Mouse (Mus musculus): ENCODE data around the gene Bag3. TPM values are rescaled to one million over a fixed set of nuclear protein-coding genes. Genes with fewer than 3 reads are reported as not detected.
A peak's percentile ranks its signal among the peaks of the same experiment; 100 is the strongest.
"Not testable (repeated sequence)": the region's sequence is repeated elsewhere in the genome, so short reads cannot be mapped to it uniquely, and the experiment has no call there.

Bag3 gene
- polyA plus RNA-seq, 1 experiment: 6.3 TPM

- no peak for DNase-seq (ENCODE audit: extremely low spot score in 1 of 2, low spot score in 1 of 2)
Measured at GRCm38 (mm10) chr7:128563373-128563772, 40.0 kb downstream of the Bag3 start.

- DNase-seq (ENCODE audit: extremely low spot score in 1 of 2, low spot score in 1 of 2): no peak
Measured at GRCm38 (mm10) chr7:128566311-128566710, 42.9 kb downstream of the Bag3 start.

- DNase-seq (ENCODE audit: extremely low spot score in 1 of 2, low spot score in 1 of 2): no peak
Measured at GRCm38 (mm10) chr7:128567561-128568244, 44.3 kb downstream of the Bag3 start.

GRCm38 (mm10) chr7:128569429-128569828, 46.0 kb downstream of the Bag3 start:
- DNase-seq (ENCODE audit: extremely low spot score in 1 of 2, low spot score in 1 of 2): not testable (repeated sequence)

- DNase-seq (ENCODE audit: extremely low spot score in 1 of 2, low spot score in 1 of 2): no peak
Measured at GRCm38 (mm10) chr7:128569987-128570656, 46.7 kb downstream of the Bag3 start.

- DNase-seq (ENCODE audit: extremely low spot score in 1 of 2, low spot score in 1 of 2): not testable (repeated sequence)
Measured at GRCm38 (mm10) chr7:128570657-128571056, 47.2 kb downstream of the Bag3 start.

GRCm38 (mm10) chr7:128572030-128572429, 48.6 kb downstream of the Bag3 start:
- DNase-seq (ENCODE audit: extremely low spot score in 1 of 2, low spot score in 1 of 2): no peak

GRCm38 (mm10) chr7:128575211-128575610, 51.8 kb downstream of the Bag3 start:
- no peak for DNase-seq (ENCODE audit: extremely low spot score in 1 of 2, low spot score in 1 of 2)

GRCm38 (mm10) chr7:128575794-128576193, 52.4 kb downstream of the Bag3 start:
- DNase-seq (ENCODE audit: extremely low spot score in 1 of 2, low spot score in 1 of 2): no peak

- DNase-seq (ENCODE audit: extremely low spot score in 1 of 2, low spot score in 1 of 2): no peak
Measured at GRCm38 (mm10) chr7:128577607-128578006, 54.2 kb downstream of the Bag3 start.

GRCm38 (mm10) chr7:128578199-128578945, 55.0 kb downstream of the Bag3 start:
- no peak for DNase-seq (ENCODE audit: extremely low spot score in 1 of 2, low spot score in 1 of 2)

- no peak for DNase-seq (ENCODE audit: extremely low spot score in 1 of 2, low spot score in 1 of 2)
Measured at GRCm38 (mm10) chr7:128579381-128579780, 56.0 kb downstream of the Bag3 start.

- DNase-seq (ENCODE audit: extremely low spot score in 1 of 2, low spot score in 1 of 2): no peak
Measured at GRCm38 (mm10) chr7:128580318-128580717, 56.9 kb downstream of the Bag3 start.

- DNase-seq (ENCODE audit: extremely low spot score in 1 of 2, low spot score in 1 of 2): no peak
Measured at GRCm38 (mm10) chr7:128581864-128582484, 58.6 kb downstream of the Bag3 start.

GRCm38 (mm10) chr7:128583213-128583948, 60.0 kb downstream of the Bag3 start:
- DNase-seq (ENCODE audit: extremely low spot score in 1 of 2, low spot score in 1 of 2): peak; percentile 83 to 90

GRCm38 (mm10) chr7:128587334-128587933, 64.0 kb downstream of the Bag3 start:
- DNase-seq (ENCODE audit: extremely low spot score in 1 of 2, low spot score in 1 of 2): no peak

GRCm38 (mm10) chr7:128591345-128592084, 68.1 kb downstream of the Bag3 start:
- no peak for DNase-seq (ENCODE audit: extremely low spot score in 1 of 2, low spot score in 1 of 2)

- peak in 1 of 2 experiments; percentile 63 for DNase-seq (ENCODE audit: extremely low spot score in 1 of 2, low spot score in 1 of 2)
Measured at GRCm38 (mm10) chr7:128592118-128592935, 68.9 kb downstream of the Bag3 start.

- no peak for DNase-seq (ENCODE audit: extremely low spot score in 1 of 2, low spot score in 1 of 2)
Measured at GRCm38 (mm10) chr7:128592936-128593241, 69.5 kb downstream of the Bag3 start.
